Mouse (Mus musculus) stomach, postnatal 0 days (tissue): ENCODE measurements around the gene Trim8. TPM values are rescaled to one million over a fixed set of nuclear protein-coding genes. Genes with fewer than 3 reads are reported as not detected.
A peak's percentile ranks its signal among the peaks of the same experiment; 100 is the strongest.

Experiments used
- ATAC-seq: fragments of 200-750 bp; cut with Nextera tagmentation; 2 replicates; pipeline ENCODE4 v1.8.0; 2017; ENCODE audit not compliant: low FRiP score, low TSS enrichment
- DNase-seq: peaks from one replicate; pipeline ENCODE4 v3.0.0-alpha.2; 2016; ENCODE audit warnings: low spot score
- H3K27ac ChIP-seq: fragments of 300-500 bp; sonication (generic); replicated peaks from 2 replicates; pipeline ENCODE4 v1.5.1; 2014; ENCODE audit warnings: mild to moderate bottlenecking, control low read depth
- H3K27me3 ChIP-seq: fragments of 300-500 bp; sonication (generic); 2 replicates; pipeline ENCODE4 v1.6.1; 2014; ENCODE audit warnings: low read length; ENCODE audit not compliant: control insufficient read depth, insufficient read depth
- H3K36me3 ChIP-seq: fragments of 300-500 bp; sonication (generic); 2 replicates; pipeline ENCODE4 v1.6.1; 2014; ENCODE audit warnings: low read length, mixed read lengths; ENCODE audit not compliant: control insufficient read depth, insufficient read depth
- H3K4me1 ChIP-seq: fragments of 300-500 bp; sonication (generic); replicated peaks from 2 replicates; pipeline ENCODE4 v1.6.1; 2014; ENCODE audit warnings: antibody characterized with exemption; ENCODE audit not compliant: control insufficient read depth, insufficient read depth
- H3K4me2 ChIP-seq: fragments of 300-500 bp; sonication (generic); replicated peaks from 2 replicates; pipeline ENCODE4 v1.6.1; 2014; ENCODE audit warnings: low read depth, mild to moderate bottlenecking, control low read depth, moderate library complexity
- H3K4me3 ChIP-seq: fragments of 300-500 bp; sonication (generic); 2 replicates; pipeline ENCODE4 v1.5.1; 2014; ENCODE audit warnings: low read depth, low read length, control low read depth
- H3K9ac ChIP-seq: fragments of 300-500 bp; sonication (generic); 2 replicates; pipeline ENCODE4 v1.6.1; 2014; ENCODE audit warnings: mild to moderate bottlenecking, low read length, control low read depth, mixed read lengths
- H3K9me3 ChIP-seq: fragments of 300-500 bp; sonication (generic); 2 replicates; pipeline ENCODE4 v1.6.1; 2016; ENCODE audit warnings: low read length; ENCODE audit not compliant: control insufficient read depth
- CTCF ChIP-seq: IDR thresholded peaks from 2 replicates; pipeline ENCODE4 v1.5.1; 2016; ENCODE audit warnings: antibody characterized with exemption, low read depth, mild to moderate bottlenecking, moderate library complexity
- EP300 ChIP-seq: optimal IDR thresholded peaks from 2 replicates; pipeline ENCODE3; 2016; ENCODE audit warnings: antibody characterized with exemption
- WGBS: fragments of 180-500 bp; shearing (Covaris S2); extraction: QIAGEN DNeasy Blood & Tissue Kit; methylation state at CpG from one replicate; pipeline ENCODE4 v1.1.7; 2014; 5-methylcytosine and 5-hydroxymethylcytosine counted together
- polyA plus RNA-seq: library from polyadenylated mRNA; unstranded; fragments of >200 nt; fragmentation: Nextera tagmentation; extraction: Ambion mirVana; gene quantifications from 2 replicates; pipeline ENCODE4 v1.2.1, GENCODE M21; 2015

Trim8 gene
- polyA plus RNA-seq, 1 experiment from 2014 or later: 15.1 TPM

DNA sequence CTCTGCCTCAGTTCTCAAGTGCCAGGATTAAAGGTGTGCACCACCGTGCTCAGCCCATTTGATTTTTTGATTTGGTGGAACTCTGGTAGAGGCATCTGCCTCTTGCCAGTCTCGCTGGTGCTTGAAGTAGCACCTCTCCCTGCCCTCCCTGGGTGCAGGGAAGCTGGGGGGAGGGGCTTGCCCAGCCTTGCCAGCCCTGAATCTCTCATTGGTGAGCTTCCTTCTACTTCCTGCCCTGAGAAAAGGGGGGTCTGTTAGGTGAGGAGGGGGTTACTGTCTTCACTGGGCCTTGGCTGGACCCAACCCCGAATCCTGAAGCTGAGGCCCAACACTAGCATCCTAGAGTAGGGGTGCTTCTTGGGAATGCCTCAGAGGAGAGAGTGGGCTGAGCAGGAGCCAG, 7.2 kb downstream of the Trim8 start:
- Histone ChIP-seq H3K9ac (peak overlapping the region; percentile 18; the same call in 1 of the 2 replicates), H3K27ac (peak overlapping the region; percentile 100), H3K27me3 (no peaks in the 10 kb centered on the region), H3K36me3 (peaks cover 21% of the 10 kb centered on the region), H3K4me2 (0 out of 2 replicates have a peak overlapping the region, but pooled peaks have one; percentile 23), H3K4me1 (peaks cover 37% of the 10 kb centered on the region), H3K4me3 (no peak overlapping the region), H3K9me3 (no peaks in the 10 kb centered on the region)
- DNase-seq: peak; percentile 30
- no peak for TF ChIP-seq EP300
- WGBS: 52% methylated on average over 3 of the region's 3 CpGs
- ATAC-seq: no peak

DNA sequence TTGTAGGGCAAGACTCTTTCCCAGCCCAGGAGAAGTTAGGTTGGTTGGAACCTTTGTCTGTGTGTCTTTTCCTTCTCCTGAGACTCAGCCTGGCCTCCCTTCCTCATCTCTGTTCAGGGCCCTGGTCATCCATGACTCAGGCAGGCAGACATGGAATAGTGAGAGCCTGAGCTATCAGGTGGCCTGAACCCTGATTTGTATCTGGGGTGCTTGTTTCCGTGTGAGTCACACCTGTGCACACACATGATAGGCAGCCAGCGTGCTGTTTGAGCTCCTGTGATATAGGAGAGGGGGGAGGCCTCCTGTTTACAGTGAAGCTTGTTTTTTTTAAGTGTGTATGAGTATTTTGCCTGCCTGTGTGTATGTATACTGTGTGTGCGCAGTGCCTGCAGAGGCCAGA, 7.7 kb downstream of the Trim8 start:
- 50% methylated on average over 3 of the region's 3 CpGs for WGBS
- DNase-seq (peak; percentile 73), ATAC-seq (peak; percentile 81)
- Histone ChIP-seq H3K9me3 (no peaks in the 10 kb centered on the region), H3K36me3 (peaks cover 25% of the 10 kb centered on the region), H3K9ac (0 out of 2 replicates have a peak overlapping the region, but pooled peaks have one; percentile 18), H3K27me3 (no peaks in the 10 kb centered on the region), H3K4me1 (peaks cover 37% of the 10 kb centered on the region), H3K4me3 (no peak overlapping the region), H3K4me2 (0 out of 2 replicates have a peak overlapping the region, but pooled peaks have one; percentile 23), H3K27ac (peak overlapping the region; percentile 100)
- TF ChIP-seq CTCF: no peak
- TF ChIP-seq EP300: no peak

DNA sequence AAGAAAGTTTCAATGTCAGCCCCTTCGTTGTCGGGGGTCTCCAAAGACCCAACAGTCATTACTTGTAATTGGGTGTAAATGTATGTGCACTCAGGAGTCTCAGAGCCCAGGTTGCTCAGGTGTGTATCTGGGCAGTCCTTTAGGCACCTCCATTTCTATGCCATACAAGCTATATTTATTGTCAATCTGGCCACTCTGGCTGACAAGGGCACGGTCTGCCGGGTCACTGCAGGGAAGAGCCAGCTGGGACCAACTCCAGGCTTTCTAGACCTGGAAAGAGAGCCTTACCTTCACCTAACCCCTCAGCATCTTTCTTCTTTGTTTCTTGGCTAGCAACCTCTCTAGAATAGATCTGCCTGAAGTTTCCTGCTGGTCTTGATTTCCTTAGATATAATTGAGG, 8.2 kb downstream of the Trim8 start:
- Histone ChIP-seq H3K27ac (peak overlapping the region; percentile 100), H3K9ac (no peak overlapping the region), H3K4me2 (peak overlapping the region; percentile 5; the same call in 1 of the 2 replicates), H3K4me1 (peaks cover 36% of the 10 kb centered on the region), H3K27me3 (no peaks in the 10 kb centered on the region), H3K36me3 (peaks cover 30% of the 10 kb centered on the region), H3K9me3 (no peaks in the 10 kb centered on the region), H3K4me3 (no peak overlapping the region)
- ATAC-seq (no peak), DNase-seq (no peak)
- 59% methylated on average over 4 of the region's 4 CpGs for WGBS
- TF ChIP-seq EP300 (no peak), CTCF (no peak)

DNA sequence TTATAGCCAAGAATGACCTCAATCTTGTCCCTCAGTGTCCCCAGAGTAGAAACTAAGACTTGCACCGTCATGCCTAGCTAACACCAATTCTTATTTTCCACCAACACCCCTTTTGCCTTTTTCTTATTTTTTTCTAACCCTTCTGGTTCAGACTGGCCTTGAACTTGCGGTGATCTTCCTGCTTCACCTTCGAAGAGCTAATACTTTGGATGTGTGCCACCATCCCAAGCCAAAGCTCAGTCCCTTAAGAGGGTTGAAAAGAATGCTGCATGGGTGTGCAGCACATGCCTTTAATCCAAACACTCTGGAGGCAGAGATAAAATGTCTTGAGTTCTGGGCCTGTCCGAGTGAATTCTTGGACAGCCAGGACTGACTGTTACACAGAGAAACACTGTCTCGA, 8.9 kb downstream of the Trim8 start:
- H3K27ac ChIP-seq: peak overlapping the region; percentile 100
- peaks cover 37% of the 10 kb centered on the region for H3K36me3 ChIP-seq
- ATAC-seq (no peak), DNase-seq (no peak)
- H3K9ac ChIP-seq: no peak overlapping the region
- TF ChIP-seq CTCF: no peak
- TF ChIP-seq EP300: no peak
- no peaks in the 10 kb centered on the region for H3K27me3 ChIP-seq
- no peak overlapping the region; the same call in 1 of the 2 replicates for H3K4me2 ChIP-seq
- H3K9me3 ChIP-seq: no peaks in the 10 kb centered on the region
- H3K4me1 ChIP-seq: peaks cover 32% of the 10 kb centered on the region
- WGBS: 19% methylated on average over 5 of the region's 5 CpGs
- no peak overlapping the region for H3K4me3 ChIP-seq

DNA sequence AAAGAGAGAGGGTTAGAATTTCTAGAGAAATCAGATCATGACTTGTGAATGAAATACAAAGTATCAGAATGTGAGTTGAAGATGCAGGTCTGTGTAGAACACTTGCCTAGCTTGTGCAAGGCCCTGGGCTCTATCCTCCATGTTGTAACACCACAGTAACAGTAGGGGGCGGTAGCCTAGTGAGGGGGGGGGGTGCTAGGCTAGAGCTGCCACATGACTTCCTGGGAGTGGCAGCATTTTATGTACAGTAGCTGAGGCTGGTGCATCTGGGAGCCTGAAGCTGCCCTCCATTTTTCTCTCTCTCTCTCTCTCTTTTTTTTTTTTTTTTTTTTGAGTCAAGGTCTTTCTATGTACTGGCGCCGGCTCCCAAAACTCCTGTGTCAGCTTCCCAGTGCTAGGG, 9.3 kb downstream of the Trim8 start:
- no peaks in the 10 kb centered on the region for H3K9me3 ChIP-seq
- 0 out of 2 replicates have a peak overlapping the region, but pooled peaks have one; percentile 23 for H3K9ac ChIP-seq
- peaks cover 29% of the 10 kb centered on the region for H3K4me1 ChIP-seq
- H3K27ac ChIP-seq: peak overlapping the region; percentile 100
- peak; percentile 47 for DNase-seq
- H3K4me2 ChIP-seq: no peak overlapping the region; the same call in 1 of the 2 replicates
- no peak overlapping the region for H3K4me3 ChIP-seq
- 47% methylated on average over 3 of the region's 3 CpGs for WGBS
- peaks cover 40% of the 10 kb centered on the region for H3K36me3 ChIP-seq
- TF ChIP-seq CTCF (peak; percentile 76), EP300 (no peak)
- H3K27me3 ChIP-seq: no peaks in the 10 kb centered on the region
- 0 out of 2 replicates have a peak, but pooled peaks have one; percentile 16 for ATAC-seq

- no peaks in the 10 kb centered on the region for H3K9me3 ChIP-seq
- H3K4me1 ChIP-seq: peaks cover 26% of the 10 kb centered on the region
- ATAC-seq (no peak), DNase-seq (peak; percentile 25)
- peaks cover 40% of the 10 kb centered on the region for H3K36me3 ChIP-seq
- peak overlapping the region; percentile 11; the same call in 1 of the 2 replicates for H3K4me2 ChIP-seq
- no peaks in the 10 kb centered on the region for H3K27me3 ChIP-seq
- no peak overlapping the region for H3K4me3 ChIP-seq
- peak overlapping the region; percentile 100; the same call in 1 of the 2 replicates for H3K27ac ChIP-seq
- 51% methylated on average over 10 of the region's 10 CpGs for WGBS
- no peak overlapping the region for H3K9ac ChIP-seq
- TF ChIP-seq EP300: no peak
- no peak for TF ChIP-seq CTCF
These were observed 9.8 kb downstream of the Trim8 start for GRCm38 (mm10) chr19:46511263-46511662.
